In the genomic region with DNA sequence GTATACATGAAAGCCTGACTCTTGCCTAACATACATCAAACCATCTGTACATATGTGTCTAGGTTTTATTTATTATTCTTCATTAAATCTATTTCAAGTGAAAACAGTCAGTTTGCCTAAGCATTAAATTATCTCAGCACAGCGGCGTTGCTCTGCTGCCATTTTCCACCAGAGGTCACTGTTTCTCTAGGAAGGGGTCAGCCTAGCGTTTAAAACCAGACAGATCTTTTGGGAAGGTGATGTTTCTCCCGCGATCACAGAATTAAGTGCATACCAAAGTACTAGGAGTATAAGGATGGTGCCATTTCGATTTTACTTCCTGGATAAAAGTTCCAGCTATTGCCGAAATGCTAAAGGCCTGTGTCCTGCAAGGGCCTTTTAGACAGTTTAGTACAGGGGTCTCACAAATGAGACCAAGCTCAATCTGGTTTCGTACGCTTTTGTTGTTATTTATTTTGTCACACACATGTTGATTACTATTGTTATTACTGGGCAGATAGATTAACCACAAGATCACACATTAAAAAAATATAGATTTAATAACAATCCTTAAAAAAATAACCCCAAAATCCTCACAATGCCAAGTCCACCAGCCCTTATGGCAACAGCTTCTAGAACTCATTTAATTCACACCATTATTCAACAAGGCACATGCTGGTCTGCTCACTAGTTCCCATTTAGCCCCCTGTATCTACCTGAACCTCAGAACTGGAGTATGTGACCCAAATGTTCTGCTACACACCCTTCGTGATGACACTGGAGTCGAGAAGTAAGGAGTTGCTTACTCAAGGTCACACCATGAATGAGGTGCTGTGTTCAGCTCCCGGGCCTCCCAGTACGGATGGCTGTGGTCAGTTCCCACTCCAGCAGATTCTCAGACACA, we compare ENCODE assay signal across 9 mouse cellular contexts. TPM values are rescaled to one million over a fixed set of nuclear protein-coding genes. Genes with fewer than 3 reads are reported as not detected.
DNase-seq lines count a peak whose midpoint lies in the region; ATAC-seq and TF ChIP-seq lines count a peak whose summit lies in the region.
"Had no signal": no experiment of that assay in that cellular context is flagged by ENCODE, and none has a peak within 500 bp of the region (broad histone marks: within the 10 kb centered on the region; RNA-seq: fewer than 3 reads in every experiment).

No protein-coding gene starts in this region.

- H3K9ac ChIP-seq in forebrain, postnatal 0 days: no peak overlapping the region
- H3K9ac ChIP-seq in hindbrain, embryonic 15.5 days: no peak overlapping the region

- no peaks in the 10 kb centered on the region for H3K27me3 ChIP-seq in forebrain, postnatal 0 days (ENCODE audit: insufficient read depth, low read length)
- no peaks in the 10 kb centered on the region for H3K27me3 ChIP-seq in hindbrain, embryonic 15.5 days

- no peaks in the 10 kb centered on the region for H3K36me3 ChIP-seq in forebrain, postnatal 0 days (ENCODE audit: insufficient read depth)
- H3K36me3 ChIP-seq in hindbrain, embryonic 15.5 days: no peaks in the 10 kb centered on the region

- 0 out of 2 replicates have a peak overlapping the region, but pooled peaks have one; percentile 5 for H3K4me2 ChIP-seq in forebrain, postnatal 0 days (ENCODE audit: low read depth)
- peak overlapping the region; percentile 39 for H3K4me2 ChIP-seq in hindbrain, embryonic 15.5 days

- DNase-seq in MEL-GATA-1-ER (ENCODE audit: extremely low read depth, low read depth): peak; percentile 28
- peak; percentile 59 for DNase-seq in cerebellum, adult 11 months
- DNase-seq in forebrain, postnatal 0 days: peak; percentile 90
- peak; percentile 82 to 86 for DNase-seq in layer of hippocampus, postnatal 14 days (ENCODE audit: low spot score in 2 of 2)
- DNase-seq in lung, postnatal 4 days: peak; percentile 53 to 82
- peak; percentile 57 for DNase-seq in retina, postnatal 7 days (ENCODE audit: low read depth, low spot score)
- DNase-seq in urinary bladder, postnatal 10 days (ENCODE audit: low spot score): peak; percentile 33

- no peak overlapping the region for H3K4me3 ChIP-seq in forebrain, postnatal 0 days (ENCODE audit: low read depth, low read length)
- no peak overlapping the region for H3K4me3 ChIP-seq in hindbrain, embryonic 15.5 days

- 41% methylated on average over 13 of the region's 13 CpGs for WGBS in forebrain, postnatal 0 days
- WGBS in hindbrain, embryonic 15.5 days: 45% methylated on average over 13 of the region's 13 CpGs

- TF ChIP-seq CTCF in forebrain, postnatal 0 days (IDR thresholded peaks at IDR 0.05; ENCODE audit: low read depth): peak; percentile 95

- H3K9me3 ChIP-seq in forebrain, postnatal 0 days (ENCODE audit: low read length): no peaks in the 10 kb centered on the region
- H3K9me3 ChIP-seq in hindbrain, embryonic 15.5 days: no peaks in the 10 kb centered on the region

- no peak overlapping the region for H3K27ac ChIP-seq in forebrain, postnatal 0 days (ENCODE audit: low read depth, low read length)
- no peak overlapping the region for H3K27ac ChIP-seq in hindbrain, embryonic 15.5 days (replicated peaks)
- H3K27ac ChIP-seq: macrophage had no signal

- peak; percentile 87 for ATAC-seq in forebrain, postnatal 0 days
- ATAC-seq in hindbrain, embryonic 15.5 days (ENCODE audit: low FRiP score, low read depth): peak; percentile 86

- no peaks in the 10 kb centered on the region for H3K4me1 ChIP-seq in forebrain, postnatal 0 days (ENCODE audit: insufficient read depth)
- no peaks in the 10 kb centered on the region; the same call in 1 of the 2 replicates for H3K4me1 ChIP-seq in hindbrain, embryonic 15.5 days (replicated peaks)

RNA-seq across cellular contexts. Expression of a gene that starts 29.5 kb away (rescaled TPM):
- total RNA-seq in forebrain, postnatal 0 days (2014; rRNA removed): 24.3 and 31.3 TPM in 2 replicates
- polyA plus RNA-seq in forebrain, postnatal 0 days (2015; fragmentation: Nextera tagmentation; extraction: Ambion mirVana): 13.3 and 21.3 TPM in 2 replicates
- polyA plus RNA-seq in hindbrain, embryonic 15.5 days (2015; fragmentation: Nextera tagmentation; extraction: Ambion mirVana): 24.6 and 25.9 TPM in 2 replicates
- total RNA-seq in layer of hippocampus, postnatal 14 days (2021): 10 to 100 TPM; 30.0 to 33.9 TPM

RNA-seq across cellular contexts. Expression of a gene that starts 43.6 kb away (rescaled TPM):
- 39.3 and 42.9 TPM in 2 replicates for total RNA-seq in forebrain, postnatal 0 days (2014; rRNA removed)
- polyA plus RNA-seq in forebrain, postnatal 0 days (2015; fragmentation: Nextera tagmentation; extraction: Ambion mirVana): 47.0 and 50.1 TPM in 2 replicates
- 60.7 and 62.3 TPM in 2 replicates for polyA plus RNA-seq in hindbrain, embryonic 15.5 days (2015; fragmentation: Nextera tagmentation; extraction: Ambion mirVana)
- 10 to 100 TPM; 70.6 to 72.1 TPM for total RNA-seq in layer of hippocampus, postnatal 14 days (2021)

Comparison
In these comparisons a context has a peak if more than half of its experiments do, and no peak if none do; other contexts are left out.
1. DNase-seq: peak in every context shown above with its lines; median percentile 90 in forebrain, postnatal 0 days; 84 in layer of hippocampus, postnatal 14 days; 68 in lung, postnatal 4 days; 59 in cerebellum, adult 11 months; 57 in retina, postnatal 7 days; 33 in urinary bladder, postnatal 10 days; 28 in MEL-GATA-1-ER.